Mouse (Mus musculus) kidney, postnatal 0 days (tissue): ENCODE measurements at regions not wholly inside any gene's neighbourhood (a gene's known extent, or its start where the extent isn't known, plus 50 kb on each side); places are given as distances from the start of the nearest gene placed in this dataset.

Source experiments
- ATAC-seq: fragments of 200-750 bp; cut with Nextera tagmentation; replicated peaks from 2 replicates; pipeline ENCODE4 v1.8.0; 2017; ENCODE audit warnings: low read depth, moderate number of reproducible peaks, moderate TSS enrichment, moderate library complexity; ENCODE audit not compliant: low FRiP score
- DNase-seq: peaks from one replicate; pipeline ENCODE4 v3.0.0-alpha.2; 2016; ENCODE audit warnings: low spot score
- H3K27ac ChIP-seq: fragments of 300-500 bp; sonication (generic); 2 replicates; pipeline ENCODE4 v1.5.1; 2014; ENCODE audit warnings: mild to moderate bottlenecking
- H3K27me3 ChIP-seq: fragments of 300-500 bp; sonication (generic); 2 replicates; pipeline ENCODE4 v1.6.1; 2014; ENCODE audit warnings: low read length, mixed read lengths; ENCODE audit not compliant: insufficient read depth
- H3K36me3 ChIP-seq: fragments of 300-500 bp; sonication (generic); 2 replicates; pipeline ENCODE4 v1.6.1; 2014; ENCODE audit warnings: low read length, mixed read lengths; ENCODE audit not compliant: insufficient read depth
- H3K4me1 ChIP-seq: fragments of 300-500 bp; sonication (generic); replicated peaks from 2 replicates; pipeline ENCODE4 v1.6.1; 2014; ENCODE audit warnings: antibody characterized with exemption, low read length, mixed read lengths; ENCODE audit not compliant: insufficient read depth
- H3K4me2 ChIP-seq: fragments of 300-500 bp; sonication (generic); 2 replicates; pipeline ENCODE4 v1.6.1; 2014; ENCODE audit warnings: mild to moderate bottlenecking, low read length, moderate library complexity, mixed read lengths
- H3K4me3 ChIP-seq: fragments of 300-500 bp; sonication (generic); replicated peaks from 2 replicates; pipeline ENCODE4 v1.5.1; 2014; ENCODE audit warnings: low read depth, low read length
- H3K9ac ChIP-seq: fragments of 300-500 bp; sonication (generic); 2 replicates; pipeline ENCODE4 v1.6.1; 2014; ENCODE audit warnings: low read depth, low read length
- H3K9me3 ChIP-seq: fragments of 300-500 bp; sonication (generic); replicated peaks from 2 replicates; pipeline ENCODE4 v1.6.1; 2016; ENCODE audit warnings: low read length, inconsistent platforms, mixed read lengths
- CTCF ChIP-seq: IDR thresholded peaks from 2 replicates; pipeline ENCODE4 v1.5.1; 2016; ENCODE audit warnings: antibody characterized with exemption, low read depth, mild to moderate bottlenecking, moderate library complexity
- WGBS: fragments of 180-500 bp; shearing (Covaris S2); extraction: QIAGEN DNeasy Blood & Tissue Kit; methylation state at CpG from one replicate; pipeline ENCODE4 v1.1.7; 2014; 5-methylcytosine and 5-hydroxymethylcytosine counted together

DNA sequence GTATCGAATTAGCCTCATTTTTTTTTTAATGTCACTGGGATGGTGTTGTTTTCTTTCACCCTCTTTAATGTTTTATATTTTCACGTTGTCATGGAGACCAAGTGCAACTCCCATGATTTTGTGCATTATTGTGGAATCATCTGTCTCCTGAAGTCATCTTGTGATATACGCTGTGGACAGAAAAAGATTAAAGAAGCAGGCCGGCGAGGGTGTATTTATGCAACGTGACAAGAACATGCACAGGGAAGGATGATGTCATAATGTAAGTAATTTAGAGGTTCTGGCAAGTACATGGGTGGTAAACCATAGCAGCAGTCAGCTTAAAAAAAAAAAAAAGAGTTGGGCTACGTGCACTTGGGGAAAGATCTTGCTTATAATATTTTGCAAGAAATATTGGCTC lies 674.7 kb upstream of the Sox9 start:
- Histone ChIP-seq H3K4me3 (no peak overlapping the region), H3K9ac (no peak overlapping the region), H3K9me3 (no peaks in the 10 kb centered on the region), H3K36me3 (no peaks in the 10 kb centered on the region), H3K4me2 (no peak overlapping the region), H3K27ac (no peak overlapping the region), H3K4me1 (no peaks in the 10 kb centered on the region), H3K27me3 (no peaks in the 10 kb centered on the region)
- DNase-seq (peak; percentile 57), ATAC-seq (no peak)
- TF ChIP-seq CTCF, result no peak
- 39% methylated on average over 7 of the region's 7 CpGs for WGBS

DNA sequence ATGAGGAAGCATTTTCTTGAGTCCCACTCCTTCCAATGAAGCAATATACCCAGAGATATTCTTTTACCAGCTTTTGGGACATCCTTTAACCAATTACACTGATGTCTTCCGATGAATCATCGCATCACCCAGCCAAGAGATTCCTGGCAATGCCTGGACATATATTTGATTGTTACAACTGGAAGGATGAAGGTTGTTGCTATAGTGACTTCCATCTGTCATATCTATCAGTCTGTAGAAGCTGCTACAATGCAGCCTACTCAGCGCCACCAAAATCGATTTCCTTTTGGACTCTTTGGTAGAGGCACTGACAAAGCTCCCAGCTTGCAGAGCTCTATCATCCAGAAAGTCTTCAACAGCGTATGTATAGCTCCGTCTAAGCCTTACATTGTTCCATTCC lies 661.0 kb upstream of the Sox9 start:
- 95% methylated on average over 6 of the region's 6 CpGs for WGBS
- Histone ChIP-seq H3K4me1 (no peaks in the 10 kb centered on the region), H3K36me3 (no peaks in the 10 kb centered on the region), H3K9me3 (no peaks in the 10 kb centered on the region), H3K9ac (no peak overlapping the region), H3K27ac (no peak overlapping the region), H3K4me2 (no peak overlapping the region), H3K27me3 (no peaks in the 10 kb centered on the region), H3K4me3 (no peak overlapping the region)
- DNase-seq (no peak), ATAC-seq (no peak)
- no peak for TF ChIP-seq CTCF

DNA sequence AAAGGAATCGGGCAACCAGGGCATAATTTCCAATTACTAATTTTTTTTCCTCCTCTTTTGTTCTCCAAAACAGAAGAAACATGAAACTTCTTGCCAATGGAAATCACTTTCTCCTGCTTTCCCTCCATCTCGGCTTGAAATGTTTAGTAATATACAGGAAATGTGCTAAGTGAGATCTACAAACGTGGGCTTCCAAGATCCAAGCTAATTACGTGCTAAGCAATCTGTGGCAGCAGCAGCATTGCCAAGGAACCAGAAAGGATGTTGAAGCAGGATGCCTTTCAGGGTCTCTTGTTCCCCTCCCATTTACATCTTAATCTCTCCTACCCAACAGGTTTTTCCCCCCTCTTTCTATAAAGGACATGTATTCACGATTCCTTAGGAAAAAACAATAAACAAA lies 660.2 kb upstream of the Sox9 start:
- H3K4me2 ChIP-seq, result no peak overlapping the region
- H3K27me3 ChIP-seq, result no peaks in the 10 kb centered on the region
- no peak overlapping the region for H3K27ac ChIP-seq
- no peak overlapping the region for H3K4me3 ChIP-seq
- DNase-seq (no peak), ATAC-seq (no peak)
- WGBS, result 63% methylated on average over 5 of the region's 5 CpGs
- no peaks in the 10 kb centered on the region for H3K36me3 ChIP-seq
- H3K9ac ChIP-seq, result no peak overlapping the region
- no peak for TF ChIP-seq CTCF
- H3K4me1 ChIP-seq, result no peaks in the 10 kb centered on the region
- H3K9me3 ChIP-seq, result no peaks in the 10 kb centered on the region

DNA sequence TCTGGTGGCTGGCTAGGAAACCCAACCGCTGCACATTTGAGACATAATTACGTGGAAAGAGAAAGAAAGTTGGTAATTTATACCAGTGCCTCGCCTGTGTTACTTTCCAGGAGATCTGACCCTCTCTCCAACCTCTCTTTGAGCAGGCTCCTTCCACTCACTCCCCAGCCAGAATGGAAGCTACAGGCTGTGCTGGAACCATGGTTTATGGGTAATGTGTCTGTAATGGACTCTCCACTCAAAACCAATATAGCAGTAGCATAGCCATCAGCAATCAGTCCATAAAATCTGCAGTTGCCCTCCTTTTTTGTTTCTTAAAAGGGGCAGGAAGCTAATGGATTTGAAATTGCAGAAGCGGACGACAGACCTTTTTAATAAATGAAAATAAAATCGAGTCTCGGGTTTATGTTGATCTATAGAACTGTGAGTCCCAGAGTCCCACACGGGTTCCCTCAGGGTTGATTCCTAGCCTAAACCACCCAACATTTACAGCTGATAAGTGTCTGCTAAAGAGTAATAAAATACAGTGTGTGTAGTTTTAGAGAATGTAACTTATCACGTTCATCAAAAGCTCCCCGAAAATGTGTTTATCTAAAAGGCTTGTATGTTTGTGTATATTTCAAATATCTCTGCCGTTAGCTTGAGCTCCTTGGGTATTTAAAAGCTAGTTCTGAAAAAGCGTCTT lies 656.6 kb upstream of the Sox9 start:
- DNase-seq (no peak), ATAC-seq (no peak)
- Histone ChIP-seq H3K4me2 (no peak overlapping the region), H3K27ac (no peak overlapping the region), H3K9ac (no peak overlapping the region), H3K4me3 (no peak overlapping the region), H3K36me3 (no peaks in the 10 kb centered on the region), H3K4me1 (no peaks in the 10 kb centered on the region), H3K27me3 (no peaks in the 10 kb centered on the region), H3K9me3 (no peaks in the 10 kb centered on the region)
- 56% methylated on average over 12 of the region's 12 CpGs for WGBS
- no peak for TF ChIP-seq CTCF

DNA sequence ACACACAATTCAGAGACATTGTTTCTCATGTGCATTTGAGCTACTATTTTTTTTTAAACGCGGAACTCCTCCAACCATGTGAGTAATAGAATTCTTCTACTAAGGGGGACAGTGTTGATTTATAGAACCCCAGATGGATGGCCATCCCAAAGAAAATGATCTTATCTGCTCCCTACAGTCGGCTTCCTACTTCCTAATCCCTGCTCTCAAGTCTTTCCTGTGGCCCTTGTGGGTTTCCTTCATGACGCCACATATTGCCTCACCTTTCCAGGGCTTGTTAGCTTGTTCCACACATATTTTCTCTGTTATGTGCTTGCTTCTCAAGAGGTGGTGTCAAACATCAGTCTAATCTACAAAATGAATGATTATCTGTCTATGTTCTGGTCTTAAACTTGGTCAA lies 651.9 kb upstream of the Sox9 start:
- WGBS, result 64% methylated on average over 4 of the region's 4 CpGs
- Histone ChIP-seq H3K27ac (no peak overlapping the region), H3K27me3 (no peaks in the 10 kb centered on the region), H3K9ac (no peak overlapping the region), H3K4me2 (no peak overlapping the region), H3K4me3 (no peak overlapping the region), H3K36me3 (no peaks in the 10 kb centered on the region), H3K9me3 (no peaks in the 10 kb centered on the region), H3K4me1 (no peaks in the 10 kb centered on the region)
- TF ChIP-seq CTCF, result no peak
- ATAC-seq (no peak), DNase-seq (peak; percentile 8)

DNA sequence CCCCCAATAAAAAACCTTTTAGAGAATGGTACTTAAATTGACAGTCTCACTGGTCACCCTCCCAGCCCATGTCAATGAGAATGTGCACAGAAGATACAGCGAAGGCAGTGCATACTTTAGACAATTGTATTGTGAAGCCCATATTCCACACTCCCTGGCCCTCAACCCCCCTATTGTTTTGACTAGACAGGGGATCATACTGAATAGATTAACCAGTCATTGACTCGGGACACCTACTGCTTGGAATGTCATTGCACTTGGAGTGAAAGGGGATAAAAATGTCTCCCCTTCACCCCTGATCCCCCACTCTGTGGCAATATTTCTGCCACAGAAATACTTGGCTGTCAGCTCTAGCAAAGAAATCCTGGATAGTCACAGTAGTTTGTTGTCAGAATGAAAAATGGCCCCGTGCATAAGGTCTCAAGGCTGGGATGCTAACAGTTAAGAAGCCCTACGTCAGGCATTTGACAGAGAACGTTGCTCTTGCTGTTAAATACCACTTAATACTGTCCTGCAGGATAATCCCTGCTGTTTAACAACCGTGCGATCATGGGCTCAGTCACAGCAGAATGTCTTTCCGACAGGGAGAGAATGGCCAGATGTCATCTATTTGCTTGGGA lies 644.5 kb upstream of the Sox9 start:
- Histone ChIP-seq H3K4me2 (no peak overlapping the region), H3K4me3 (no peak overlapping the region), H3K36me3 (no peaks in the 10 kb centered on the region), H3K27me3 (no peaks in the 10 kb centered on the region), H3K4me1 (no peaks in the 10 kb centered on the region), H3K27ac (no peak overlapping the region), H3K9me3 (no peaks in the 10 kb centered on the region), H3K9ac (no peak overlapping the region)
- no peak for TF ChIP-seq CTCF
- ATAC-seq (no peak), DNase-seq (no peak)
- 13% methylated on average over 8 of the region's 8 CpGs for WGBS
